Mouse (Mus musculus) cortical plate, adult 2 months (tissue): Measurements from ENCODE around the gene Kat8.

Experiments
- CTCF ChIP-seq: fragments of 200-500 bp; IDR thresholded peaks from 2 replicates; pipeline ENCODE4 v1.5.1; 2011; ENCODE audit warnings: mild to moderate bottlenecking, control low read depth, low read length; ENCODE audit not compliant: insufficient read depth; ENCODE audit errors: extremely low read depth
- POLR2A ChIP-seq: fragments of 200-500 bp; IDR thresholded peaks from 2 replicates; pipeline ENCODE4 v1.6.1; 2011; ENCODE audit warnings: mild to moderate bottlenecking, low read length, control low read depth; ENCODE audit not compliant: insufficient read depth; ENCODE audit errors: extremely low read depth

- TF ChIP-seq POLR2A (no peak), CTCF (no peak)
Measured at GRCm38 (mm10) chr7:127869149-127869810, 43.0 kb upstream of the Kat8 start.
